Mouse (Mus musculus): ENCODE results near the gene Zfp956. TPM values are rescaled to one million over a fixed set of nuclear protein-coding genes. Genes with fewer than 3 reads are reported as not detected.
"Not testable (repeated sequence)": the region's sequence is repeated elsewhere in the genome, so short reads cannot be mapped to it uniquely, and the experiment has no call there.

Gene Zfp956
- total and polyA plus RNA-seq, 3 experiments = 3.8 to 10.4 (median 8.6) TPM

- not testable (repeated sequence) for DNase-seq
Measured at GRCm38 (mm10) chr6:47968166-47968565, 15.0 kb downstream of the Zfp956 start.

GRCm38 (mm10) chr6:47974599-47974998 is 21.4 kb downstream of the Zfp956 start:
- DNase-seq = no peak

GRCm38 (mm10) chr6:47978897-47979368 is 25.7 kb downstream of the Zfp956 start:
- peak; percentile 94 for DNase-seq

- no peak for DNase-seq
Measured at GRCm38 (mm10) chr6:47983936-47984335, 30.7 kb downstream of the Zfp956 start.

- DNase-seq = no peak
Measured at GRCm38 (mm10) chr6:47995661-47996060, 42.5 kb downstream of the Zfp956 start.

GRCm38 (mm10) chr6:48010727-48011126 is 57.5 kb downstream of the Zfp956 start:
- DNase-seq = no peak

Other genes with a start within 250 kb of the Zfp956 start
- 100 to 1,000 TPM in 1 of 2 experiments, 10 to 100 TPM in 1; 93.2 to 114 TPM for gene Pdia4, start 140.0 kb upstream of the Zfp956 start, total RNA-seq (2021)
- 7.9 and 8.7 TPM in 2 replicates for gene Pdia4, start 140.0 kb upstream of the Zfp956 start, polyA plus RNA-seq (2012; rRNA removed)
- gene Zfp786, start 122.5 kb upstream of the Zfp956 start, total RNA-seq (2021) = under 1 TPM; 0.78 to 0.93 TPM
- 0.30 and 0.37 TPM in 2 replicates for gene Zfp786, start 122.5 kb upstream of the Zfp956 start, polyA plus RNA-seq (2012; rRNA removed)
- 10 to 100 TPM; 10.5 to 12.1 TPM for gene Zfp398, start 117.7 kb upstream of the Zfp956 start, total RNA-seq (2021)
- 11.7 and 13.4 TPM in 2 replicates for gene Zfp398, start 117.7 kb upstream of the Zfp956 start, polyA plus RNA-seq (2012; rRNA removed)
- 1 to 10 TPM; 7.0 to 9.2 TPM for gene Zfp282, start 76.2 kb upstream of the Zfp956 start, total RNA-seq (2021)
- gene Zfp282, start 76.2 kb upstream of the Zfp956 start, polyA plus RNA-seq (2012; rRNA removed) = 6.9 and 7.1 TPM in 2 replicates
- gene Zfp212, start 32.9 kb upstream of the Zfp956 start, total RNA-seq (2021) = 10 to 100 TPM; 13.4 to 15.5 TPM
- gene Zfp212, start 32.9 kb upstream of the Zfp956 start, polyA plus RNA-seq (2012; rRNA removed) = 8.2 and 8.4 TPM in 2 replicates
- gene Zfp777, start 95.5 kb downstream of the Zfp956 start, total RNA-seq (2021) = 10 to 100 TPM; 20.1 to 24.3 TPM
- gene Zfp777, start 95.5 kb downstream of the Zfp956 start, polyA plus RNA-seq (2012; rRNA removed) = 20.3 and 23.4 TPM in 2 replicates
- gene Zfp746, start 133.2 kb downstream of the Zfp956 start, total RNA-seq (2021) = 10 to 100 TPM; 23.4 to 24.8 TPM
- 21.0 and 23.7 TPM in 2 replicates for gene Zfp746, start 133.2 kb downstream of the Zfp956 start, polyA plus RNA-seq (2012; rRNA removed)